Mouse (Mus musculus) CH12.LX (cell line): ENCODE data around the gene Unc93b1. TPM values are rescaled to one million over a fixed set of nuclear protein-coding genes. Genes with fewer than 3 reads are reported as not detected.

ENCODE experiments used
- DNase-seq: peaks from one replicate; pipeline ENCODE4 v3.0.0-alpha.2; 2013; ENCODE audit errors: extremely low read depth
- H3K27ac ChIP-seq: 2 replicates; pipeline ENCODE4 v1.5.1; 2012; ENCODE audit warnings: low read depth, mild to moderate bottlenecking, control low read depth, moderate library complexity; ENCODE audit not compliant: insufficient read depth
- H3K27me3 ChIP-seq: replicated peaks from 2 replicates; pipeline ENCODE3; 2012; ENCODE audit warnings: inconsistent platforms
- H3K36me3 ChIP-seq, 2 experiments: replicated peaks in 1 of 2; 2 replicates each; pipeline versions ENCODE3 to v1.6.1; 2012; ENCODE audit warnings: inconsistent platforms in 1 of 2, low read length in 1 of 2, mild to moderate bottlenecking in 1 of 2, mixed read lengths in 1 of 2, moderate library complexity in 1 of 2; ENCODE audit not compliant: control insufficient read depth in 1 of 2, insufficient read depth in 1 of 2
- H3K4me1 ChIP-seq, 2 experiments: 2 replicates each; pipeline ENCODE4 v1.6.1; 2012; ENCODE audit warnings: inconsistent platforms in 1 of 2, moderate library complexity in 1 of 2; ENCODE audit not compliant: insufficient read depth in 2 of 2, control insufficient read depth in 1 of 2
- H3K4me2 ChIP-seq: 2 replicates; pipeline ENCODE4 v1.6.1; 2012; ENCODE audit warnings: low read depth, mild to moderate bottlenecking, control low read depth; ENCODE audit not compliant: poor library complexity, insufficient read depth, severe bottlenecking
- H3K4me3 ChIP-seq, 3 experiments: fragments of 150-350 bp in 1 of 3; sonication (generic) in 1 of 3; replicated peaks in 1 of 3; 2 replicates each; pipeline versions ENCODE3 to v1.5.1; 2011 to 2012; ENCODE audit warnings: low read depth in 2 of 3, low read length in 2 of 3, mild to moderate bottlenecking in 2 of 3, moderate library complexity in 2 of 3, control low read depth in 1 of 3, improper control_type of control experiment in 1 of 3, inconsistent platforms in 1 of 3, mixed read lengths in 1 of 3; ENCODE audit not compliant: poor library complexity in 1 of 3
- H3K79me2 ChIP-seq: replicated peaks from 2 replicates; pipeline ENCODE4 v1.6.1; 2012; ENCODE audit warnings: mild to moderate bottlenecking, moderate library complexity; ENCODE audit not compliant: control insufficient read depth, poor library complexity, insufficient read depth, severe bottlenecking; ENCODE audit errors: extremely low read depth
- H3K9ac ChIP-seq: 2 replicates; pipeline ENCODE4 v1.6.1; 2012; ENCODE audit warnings: low read depth, mild to moderate bottlenecking, control low read depth, moderate library complexity; ENCODE audit not compliant: insufficient read depth
- H3K9me3 ChIP-seq: replicated peaks from 2 replicates; pipeline ENCODE3; 2012; ENCODE audit warnings: low read length, inconsistent platforms, mixed read lengths
- BHLHE40 ChIP-seq: IDR thresholded peaks from 2 replicates; pipeline ENCODE4 v1.6.1; 2011; ENCODE audit warnings: mild to moderate bottlenecking, low read depth, low read length, improper control_type of control experiment
- CHD1 ChIP-seq: IDR thresholded peaks from 2 replicates; pipeline ENCODE4 v1.6.1; 2012; ENCODE audit warnings: low read depth, low read length, improper control_type of control experiment, inconsistent platforms
- CHD2 ChIP-seq: IDR thresholded peaks from 2 replicates; pipeline ENCODE4 v1.6.1; 2011; ENCODE audit warnings: low read length, improper control_type of control experiment
- CTCF ChIP-seq, 2 experiments: IDR thresholded peaks in 1 of 2; conservative IDR thresholded peaks in 1 of 2; 2 replicates each; pipeline ENCODE4 v1.5.1; 2011 to 2012; ENCODE audit warnings: low read depth in 2 of 2, low read length in 2 of 2, improper control_type of control experiment in 1 of 2, inconsistent platforms in 1 of 2, mild to moderate bottlenecking in 1 of 2, moderate library complexity in 1 of 2
- E2F4 ChIP-seq: IDR thresholded peaks from 2 replicates; pipeline ENCODE4 v1.6.1; 2011; ENCODE audit warnings: low read depth, low read length, improper control_type of control experiment; ENCODE audit not compliant: insufficient replicate concordance
- ELF1 ChIP-seq: IDR thresholded peaks from 2 replicates; pipeline ENCODE4 v1.6.1; 2014; ENCODE audit warnings: low read depth, mild to moderate bottlenecking, inconsistent platforms, low read length, improper control_type of control experiment
- EP300 ChIP-seq: IDR thresholded peaks from 2 replicates; pipeline ENCODE4 v1.6.1; 2011; ENCODE audit warnings: low read length, improper control_type of control experiment
- ETS1 ChIP-seq: conservative IDR thresholded peaks from 2 replicates; pipeline ENCODE4 v1.6.1; 2012; ENCODE audit warnings: low read depth, mild to moderate bottlenecking, inconsistent platforms, low read length, improper control_type of control experiment, moderate library complexity
- GABPA ChIP-seq: IDR thresholded peaks from 2 replicates; pipeline ENCODE4 v1.6.1; 2012; ENCODE audit warnings: low read depth, low read length, improper control_type of control experiment, inconsistent platforms; ENCODE audit not compliant: insufficient replicate concordance
- HCFC1 ChIP-seq: IDR thresholded peaks from 2 replicates; pipeline ENCODE4 v1.6.1; 2012; ENCODE audit warnings: low read depth, mild to moderate bottlenecking, inconsistent platforms, low read length, improper control_type of control experiment
- IRF4 ChIP-seq: IDR thresholded peaks from 2 replicates; pipeline ENCODE4 v1.6.1; 2014; ENCODE audit warnings: low read depth, mild to moderate bottlenecking, inconsistent platforms, low read length, improper control_type of control experiment
- JUN ChIP-seq: IDR thresholded peaks from 2 replicates; pipeline ENCODE4 v1.6.1; 2011; ENCODE audit warnings: low read depth, mild to moderate bottlenecking, low read length, improper control_type of control experiment, moderate library complexity; ENCODE audit not compliant: insufficient read depth
- JUND ChIP-seq: conservative IDR thresholded peaks from 2 replicates; pipeline ENCODE4 v1.6.1; 2011; ENCODE audit warnings: low read depth, low read length, improper control_type of control experiment
- KAT2A ChIP-seq: IDR thresholded peaks from 2 replicates; pipeline ENCODE4 v1.6.1; 2012; ENCODE audit warnings: low read length, improper control_type of control experiment, inconsistent platforms; ENCODE audit not compliant: insufficient replicate concordance
- MAFK ChIP-seq: IDR thresholded peaks from 2 replicates; pipeline ENCODE4 v1.6.1; 2011; ENCODE audit warnings: low read length, improper control_type of control experiment; ENCODE audit not compliant: insufficient replicate concordance
- MAX ChIP-seq: IDR thresholded peaks from 2 replicates; pipeline ENCODE4 v1.6.1; 2011; ENCODE audit warnings: low read length, improper control_type of control experiment
- MAZ ChIP-seq: IDR thresholded peaks from 2 replicates; pipeline ENCODE4 v1.6.1; 2012; ENCODE audit warnings: low read depth, mild to moderate bottlenecking, inconsistent platforms, low read length, improper control_type of control experiment, moderate library complexity
- MEF2A ChIP-seq: IDR thresholded peaks from 2 replicates; pipeline ENCODE4 v1.6.1; 2014; ENCODE audit warnings: low read depth, mild to moderate bottlenecking, inconsistent platforms, low read length, improper control_type of control experiment, borderline replicate concordance
- MXI1 ChIP-seq: IDR thresholded peaks from 2 replicates; pipeline ENCODE4 v1.6.1; 2011; ENCODE audit warnings: mild to moderate bottlenecking, low read depth, low read length, improper control_type of control experiment
- MYC ChIP-seq: IDR thresholded peaks from 2 replicates; pipeline ENCODE4 v1.6.1; 2011; ENCODE audit warnings: low read depth, mild to moderate bottlenecking, improper control_type of control experiment, low read length
- NELFE ChIP-seq: IDR thresholded peaks from 2 replicates; pipeline ENCODE4 v1.6.1; 2011; ENCODE audit warnings: low read depth, low read length, improper control_type of control experiment
- NRF1 ChIP-seq: IDR thresholded peaks from 2 replicates; pipeline ENCODE4 v1.6.1; 2014; ENCODE audit warnings: low read depth, mild to moderate bottlenecking, inconsistent platforms, low read length, improper control_type of control experiment, moderate library complexity
- PAX5 ChIP-seq: IDR thresholded peaks from 2 replicates; pipeline ENCODE4 v1.6.1; 2012; ENCODE audit warnings: low read length, inconsistent platforms, mixed read lengths
- POLR2A ChIP-seq: IDR thresholded peaks from 2 replicates; pipeline ENCODE4 v1.6.1; 2011; ENCODE audit warnings: low read depth, mild to moderate bottlenecking, improper control_type of control experiment, low read length
- POLR2AphosphoS2 ChIP-seq: IDR thresholded peaks from 2 replicates; pipeline ENCODE4 v1.6.1; 2011; ENCODE audit warnings: low read depth, low read length, improper control_type of control experiment
- RAD21 ChIP-seq: IDR thresholded peaks from 2 replicates; pipeline ENCODE4 v1.6.1; 2011; ENCODE audit warnings: low read depth, mild to moderate bottlenecking, low read length, improper control_type of control experiment, moderate library complexity
- RCOR1 ChIP-seq: conservative IDR thresholded peaks from 2 replicates; pipeline ENCODE4 v1.6.1; 2012; ENCODE audit warnings: low read depth, mild to moderate bottlenecking, inconsistent platforms, low read length, improper control_type of control experiment
- SIN3A ChIP-seq: IDR thresholded peaks from 2 replicates; pipeline ENCODE4 v1.6.1; 2012; ENCODE audit warnings: low read length, improper control_type of control experiment, inconsistent platforms
- SMC3 ChIP-seq: IDR thresholded peaks from 2 replicates; pipeline ENCODE4 v1.6.1; 2011; ENCODE audit warnings: low read depth, low read length, improper control_type of control experiment
- TBP ChIP-seq: conservative IDR thresholded peaks from 2 replicates; pipeline ENCODE4 v1.6.1; 2011; ENCODE audit warnings: low read depth, low read length, improper control_type of control experiment
- UBTF ChIP-seq: IDR thresholded peaks from 2 replicates; pipeline ENCODE4 v1.6.1; 2012; ENCODE audit warnings: low read depth, mild to moderate bottlenecking, inconsistent platforms, low read length, improper control_type of control experiment, moderate library complexity
- USF1 ChIP-seq: IDR thresholded peaks from 2 replicates; pipeline ENCODE4 v1.6.1; 2014; ENCODE audit warnings: low read depth, mild to moderate bottlenecking, inconsistent platforms, low read length, improper control_type of control experiment
- USF2 ChIP-seq: conservative IDR thresholded peaks from 2 replicates; pipeline ENCODE4 v1.6.1; 2011; ENCODE audit warnings: low read depth, low read length, improper control_type of control experiment
- ZC3H11A ChIP-seq: IDR thresholded peaks from 2 replicates; pipeline ENCODE4 v1.6.1; 2012; ENCODE audit warnings: low read depth, mild to moderate bottlenecking, inconsistent platforms, low read length, improper control_type of control experiment
- ZKSCAN1 ChIP-seq: IDR thresholded peaks from 2 replicates; pipeline ENCODE4 v1.6.1; 2012; ENCODE audit warnings: low read depth, inconsistent platforms, low read length, improper control_type of control experiment, borderline replicate concordance
- ZMIZ1 ChIP-seq: IDR thresholded peaks from 2 replicates; pipeline ENCODE4 v1.6.1; 2012; ENCODE audit warnings: low read depth, mild to moderate bottlenecking, inconsistent platforms, low read length, improper control_type of control experiment
- ZNF384 ChIP-seq: IDR thresholded peaks from 2 replicates; pipeline ENCODE4 v1.6.1; 2012; ENCODE audit warnings: low read depth, low read length, improper control_type of control experiment, inconsistent platforms
- dilution Hi-C: fragments of 300-500 bp; cut with MboI; formaldehyde crosslinking; loops from 2 replicates; pipeline ENCODE4 v1.14.3; 2020; ENCODE audit warnings: low sequenced_read_pairs; ENCODE audit not compliant: extremely low pct_unique_long_range_greater_than_20kb, extremely low pct_ligation_motif_present
- in situ Hi-C: fragments of 300-500 bp; cut with MboI; formaldehyde crosslinking; loops from 3 replicates; pipeline ENCODE4 v1.14.3; 2019; ENCODE audit warnings: low sequenced_read_pairs, low pct_ligation_motif_present, low pct_unique_long_range_greater_than_20kb, mixed read lengths
- polyA plus RNA-seq: library from polyadenylated mRNA; unstranded; fragments of >175 nt; gene quantifications from 2 replicates; pipeline ENCODE4 v1.2.1, GENCODE M21; 2012; ENCODE audit warnings: low read depth; ENCODE audit not compliant: insufficient read length
- total RNA-seq, 2 experiments: library from RNA; depleted of rRNA; stranded (reverse); fragments of 300-350 nt in 1 of 2; fragments of >200 nt in 1 of 2; gene quantifications; 2 replicates each; pipeline ENCODE4 v1.2.3; 2012 to 2014

Gene Unc93b1
- total RNA-seq (2012; rRNA removed), result 77.9 and 84.7 TPM in 2 replicates
- total RNA-seq (2014; rRNA removed), result 72.7 and 82.3 TPM in 2 replicates
- polyA plus RNA-seq, result 105 and 117 TPM in 2 replicates

DNA sequence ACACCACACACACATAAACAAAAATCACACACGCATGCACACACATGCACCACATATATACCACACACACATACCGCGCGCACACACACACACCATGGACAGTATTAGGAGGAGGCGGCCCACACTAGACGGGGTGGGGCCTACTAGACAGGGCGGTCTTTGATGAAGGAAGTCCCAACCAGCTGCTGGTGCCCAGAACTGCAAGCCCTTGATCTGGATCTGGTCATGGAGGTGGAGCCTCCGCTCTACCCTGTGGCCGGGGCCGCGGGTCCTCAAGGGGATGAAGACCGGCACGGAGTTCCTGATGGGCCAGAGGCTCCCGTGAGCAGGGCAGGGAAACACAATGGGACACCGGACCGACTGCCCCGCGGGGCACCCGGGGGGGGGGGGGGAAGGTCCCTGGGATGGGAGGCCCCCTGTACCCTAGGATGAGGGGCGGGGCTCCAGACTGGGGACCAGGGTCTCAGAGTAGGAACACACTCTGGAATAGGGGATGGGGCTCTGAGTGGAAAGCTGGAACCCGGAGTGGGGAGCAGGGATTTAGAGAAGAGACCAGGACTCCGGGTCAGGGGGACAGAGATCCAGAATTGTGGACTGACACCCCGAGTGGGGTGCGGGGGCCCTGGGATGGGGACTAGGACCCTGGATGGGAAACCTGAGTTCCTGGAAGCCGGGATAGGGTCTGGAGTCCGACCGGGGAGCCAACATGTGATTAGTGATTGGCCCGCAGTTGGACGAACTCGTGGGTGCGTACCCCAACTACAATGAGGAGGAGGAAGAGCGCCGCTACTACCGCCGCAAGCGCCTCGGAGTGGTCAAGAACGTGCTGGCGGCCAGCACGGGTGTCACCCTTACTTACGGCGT, at the start of gene Unc93b1:
TSS of gene Unc93b1 (plus strand) at position 155 of the 864 bp plus-strand sequence.
- in situ Hi-C loops (no loop called here), dilution Hi-C loops (no loop called here)
- peak within 1 kb of the TSS; percentile 73 to 89 (median 84) for H3K4me3 ChIP-seq
- peaks cover 0 to 12% of the 10 kb centered on the region in 2 experiments for H3K36me3 ChIP-seq
- no peaks in the 10 kb centered on the region for H3K79me2 ChIP-seq
- peaks cover 24 to 64% of the 10 kb centered on the region in 2 experiments for H3K4me1 ChIP-seq
- H3K27ac ChIP-seq, result peak within 1 kb of the TSS; percentile 97
- H3K9ac ChIP-seq, result peak within 1 kb of the TSS; percentile 86
- H3K4me2 ChIP-seq, result peak within 1 kb of the TSS; percentile 65
- DNase-seq, result peak; percentile 90
- H3K9me3 ChIP-seq, result no peaks in the 10 kb centered on the region
- H3K27me3 ChIP-seq, result no peaks in the 10 kb centered on the region
- TF ChIP-seq JUND (no peak), MAZ (0 out of 2 replicates have a peak, but pooled peaks have one; percentile 27), MXI1 (no peak), ZC3H11A (no peak), ELF1 (peak; percentile 64), BHLHE40 (peak; percentile 37), NRF1 (0 out of 2 replicates have a peak, but pooled peaks have one; percentile 34), TBP (0 out of 2 replicates have a peak, but pooled peaks have one; percentile 46), E2F4 (no peak), UBTF (no peak), ETS1 (peak; percentile 60), CTCF (conservative IDR thresholded peaks at IDR 0.05 in 1 of 2, IDR thresholded peaks at IDR 0.05 in 1 of 2; ENCODE audit: low read depth in 2 of 2, low read length in 2 of 2) (no peak), SMC3 (no peak; the same call in 1 of the 2 replicates), HCFC1 (no peak), KAT2A (0 out of 2 replicates have a peak, but pooled peaks have one; percentile 32), ZKSCAN1 (no peak), RCOR1 (no peak), USF2 (no peak), EP300 (no peak; the same call in 1 of the 2 replicates), NELFE (peak; percentile 67), POLR2A (peak; percentile 85), MYC (peak; percentile 38; the same call in 1 of the 2 replicates), RAD21 (no peak; the same call in 1 of the 2 replicates), CHD1 (no peak), MAFK (no peak), ZNF384 (0 out of 2 replicates have a peak, but pooled peaks have one; percentile 7), MAX (0 out of 2 replicates have a peak, but pooled peaks have one; percentile 22), POLR2AphosphoS2 (no peak), GABPA (no peak), ZMIZ1 (no peak), PAX5 (no peak), MEF2A (peak; percentile 27), USF1 (no peak), IRF4 (peak; percentile 47; the same call in 1 of the 2 replicates), SIN3A (peak; percentile 86), CHD2 (no peak), JUN (no peak)
